Mouse (Mus musculus) neural tube, embryonic 13.5 days (tissue): ENCODE data around the gene Lims1. TPM values are rescaled to one million over a fixed set of nuclear protein-coding genes. Genes with fewer than 3 reads are reported as not detected.

Source experiments
- ATAC-seq: fragments of 200-750 bp; cut with Nextera tagmentation; 2 replicates; pipeline ENCODE4 v1.8.0; 2017; ENCODE audit warnings: low read depth, mild to moderate bottlenecking, moderate TSS enrichment, moderate library complexity
- H3K27ac ChIP-seq: fragments of 300-500 bp; sonication (generic); replicated peaks from 2 replicates; pipeline ENCODE4 v1.5.1; 2015; ENCODE audit warnings: moderate library complexity, mild to moderate bottlenecking, inconsistent platforms
- H3K27me3 ChIP-seq: fragments of 300-500 bp; sonication (generic); 2 replicates; pipeline ENCODE4 v1.6.1; 2015; ENCODE audit warnings: mild to moderate bottlenecking, inconsistent platforms
- H3K36me3 ChIP-seq: fragments of 300-500 bp; sonication (generic); 2 replicates; pipeline ENCODE4 v1.6.1; 2015; ENCODE audit warnings: mild to moderate bottlenecking, inconsistent platforms
- H3K4me1 ChIP-seq: fragments of 300-500 bp; sonication (generic); replicated peaks from 2 replicates; pipeline ENCODE4 v1.6.1; 2015; ENCODE audit warnings: inconsistent platforms
- H3K4me2 ChIP-seq: fragments of 300-500 bp; sonication (generic); 2 replicates; pipeline ENCODE4 v1.6.1; 2015; ENCODE audit warnings: inconsistent platforms, mild to moderate bottlenecking, moderate library complexity
- H3K4me3 ChIP-seq: fragments of 300-500 bp; sonication (generic); 2 replicates; pipeline ENCODE4 v1.5.1; 2015; ENCODE audit warnings: mild to moderate bottlenecking, inconsistent platforms
- H3K9ac ChIP-seq: fragments of 300-500 bp; sonication (generic); 2 replicates; pipeline ENCODE4 v1.6.1; 2015; ENCODE audit warnings: moderate library complexity, mild to moderate bottlenecking, inconsistent platforms
- H3K9me3 ChIP-seq: fragments of 300-500 bp; sonication (generic); 2 replicates; pipeline ENCODE4 v1.6.1; 2016; ENCODE audit warnings: inconsistent platforms
- WGBS: fragments of 180-500 bp; shearing (Covaris S2); methylation state at CpG from one replicate; pipeline ENCODE4 v1.1.7; 2015; 5-methylcytosine and 5-hydroxymethylcytosine counted together
- polyA plus RNA-seq: library from polyadenylated mRNA; unstranded; fragments of >200 nt; fragmentation: Nextera tagmentation; extraction: Ambion mirVana; gene quantifications from 2 replicates; pipeline ENCODE4 v1.2.1, GENCODE M21; 2015

Gene Lims1
- polyA plus RNA-seq, 1 experiment from 2014 or later: 72.2 TPM

DNA sequence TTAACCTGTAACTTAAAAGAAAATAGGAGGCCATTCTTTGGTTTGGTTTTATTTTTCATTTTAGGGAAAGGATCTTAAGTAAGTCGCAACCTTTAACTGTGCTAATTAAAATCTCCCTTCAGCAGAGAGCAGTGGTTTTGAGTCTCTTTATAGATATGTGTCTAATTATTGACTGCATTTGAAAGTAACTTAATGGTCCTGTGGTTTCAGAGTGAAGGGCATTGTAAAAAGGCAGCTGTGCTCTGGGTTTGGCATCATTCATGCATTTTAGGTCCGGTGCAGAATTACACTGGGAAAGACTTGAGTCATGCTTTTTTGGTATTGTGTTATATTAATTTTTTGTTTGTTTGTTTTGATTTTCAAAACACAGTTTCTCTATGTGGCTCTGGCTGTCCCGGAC is 29.1 kb downstream of the Lims1 start:
- Histone ChIP-seq H3K4me3 (no peak overlapping the region), H3K9ac (no peak overlapping the region), H3K27ac (no peak overlapping the region), H3K4me1 (no peaks in the 10 kb centered on the region; the same call in 1 of the 2 replicates), H3K36me3 (no peaks in the 10 kb centered on the region), H3K27me3 (no peaks in the 10 kb centered on the region), H3K4me2 (no peak overlapping the region), H3K9me3 (no peaks in the 10 kb centered on the region)
- ATAC-seq: no peak
- WGBS: 79% methylated on average over 3 of the region's 3 CpGs

DNA sequence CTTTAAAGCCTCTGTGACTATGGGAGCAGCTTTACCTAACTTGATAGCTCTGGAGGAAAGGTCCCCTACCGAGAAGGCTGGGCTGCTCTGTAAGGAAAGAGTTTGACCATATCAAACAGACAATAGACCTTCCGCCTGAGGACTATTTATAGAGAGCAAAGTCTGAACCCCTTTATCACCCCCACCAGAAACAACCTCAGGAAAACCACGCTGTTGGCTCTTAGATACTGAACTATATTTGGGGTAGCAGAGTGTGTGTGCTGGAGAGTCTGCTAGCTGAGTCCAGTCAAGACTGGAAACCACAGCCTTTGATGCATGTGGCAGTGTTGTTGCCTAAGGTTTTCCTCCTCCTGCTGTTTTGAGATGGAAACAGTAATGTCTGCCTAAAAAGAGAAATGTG is 31.3 kb downstream of the Lims1 start:
- Histone ChIP-seq H3K9ac (no peak overlapping the region), H3K27me3 (no peaks in the 10 kb centered on the region), H3K27ac (no peak overlapping the region), H3K4me3 (no peak overlapping the region), H3K4me1 (no peaks in the 10 kb centered on the region; the same call in 1 of the 2 replicates), H3K36me3 (no peaks in the 10 kb centered on the region), H3K9me3 (no peaks in the 10 kb centered on the region), H3K4me2 (no peak overlapping the region)
- ATAC-seq: no peak
- WGBS: 17% methylated on average over 3 of the region's 3 CpGs

DNA sequence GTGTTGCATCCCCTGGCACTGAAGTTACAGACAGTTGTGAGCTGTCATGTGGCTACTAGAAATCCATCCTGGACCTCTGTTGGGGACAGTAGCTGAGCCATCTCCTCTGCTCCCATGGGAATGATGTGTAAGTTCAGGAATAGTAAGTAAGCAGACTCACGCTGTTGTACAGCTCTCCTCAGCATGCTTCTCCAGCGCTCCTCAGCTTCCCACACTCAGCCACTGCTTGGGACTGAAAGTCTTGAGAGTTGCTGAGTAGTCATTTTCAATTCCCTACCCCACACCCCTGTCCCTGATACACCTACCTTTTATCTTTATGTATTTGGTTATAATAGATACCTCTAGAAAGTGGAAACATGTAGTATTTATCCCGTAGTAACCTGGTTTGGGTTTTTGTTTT is 33.2 kb downstream of the Lims1 start:
- no peak overlapping the region for H3K9ac ChIP-seq
- no peak overlapping the region for H3K4me2 ChIP-seq
- no peaks in the 10 kb centered on the region for H3K27me3 ChIP-seq
- no peaks in the 10 kb centered on the region for H3K9me3 ChIP-seq
- 94% methylated on average over 3 of the region's 3 CpGs for WGBS
- H3K36me3 ChIP-seq: 0 out of 2 replicates have a peak, but pooled peaks cover 4% of the 10 kb centered on the region
- no peak overlapping the region for H3K27ac ChIP-seq
- H3K4me1 ChIP-seq: no peaks in the 10 kb centered on the region
- H3K4me3 ChIP-seq: no peak overlapping the region
- no peak for ATAC-seq

DNA sequence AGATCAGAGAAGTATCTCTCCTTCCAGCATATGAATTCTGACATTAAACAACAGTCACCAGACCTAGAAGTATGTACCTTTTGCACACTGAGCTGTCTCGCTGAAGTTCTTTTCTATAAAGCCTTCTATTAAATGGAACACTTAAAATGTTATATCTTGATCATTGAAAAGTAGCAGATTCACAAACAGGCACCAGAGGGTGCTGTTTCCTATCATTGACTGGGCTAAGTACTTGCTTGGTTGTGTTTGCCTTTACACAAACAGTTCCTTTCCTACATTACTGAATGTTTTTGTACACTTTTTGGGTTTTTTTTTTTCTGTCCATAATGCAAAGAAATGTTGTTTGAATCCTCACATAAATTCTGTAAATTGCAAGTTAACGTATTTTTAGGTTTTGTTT is 35.9 kb downstream of the Lims1 start:
- 83% methylated on average over 2 of the region's 2 CpGs for WGBS
- H3K9ac ChIP-seq: no peak overlapping the region
- no peak overlapping the region for H3K27ac ChIP-seq
- H3K9me3 ChIP-seq: no peaks in the 10 kb centered on the region
- no peaks in the 10 kb centered on the region for H3K27me3 ChIP-seq
- H3K36me3 ChIP-seq: 0 out of 2 replicates have a peak, but pooled peaks cover 6% of the 10 kb centered on the region
- no peak for ATAC-seq
- no peak overlapping the region for H3K4me3 ChIP-seq
- H3K4me1 ChIP-seq: peaks cover 3% of the 10 kb centered on the region
- H3K4me2 ChIP-seq: no peak overlapping the region

DNA sequence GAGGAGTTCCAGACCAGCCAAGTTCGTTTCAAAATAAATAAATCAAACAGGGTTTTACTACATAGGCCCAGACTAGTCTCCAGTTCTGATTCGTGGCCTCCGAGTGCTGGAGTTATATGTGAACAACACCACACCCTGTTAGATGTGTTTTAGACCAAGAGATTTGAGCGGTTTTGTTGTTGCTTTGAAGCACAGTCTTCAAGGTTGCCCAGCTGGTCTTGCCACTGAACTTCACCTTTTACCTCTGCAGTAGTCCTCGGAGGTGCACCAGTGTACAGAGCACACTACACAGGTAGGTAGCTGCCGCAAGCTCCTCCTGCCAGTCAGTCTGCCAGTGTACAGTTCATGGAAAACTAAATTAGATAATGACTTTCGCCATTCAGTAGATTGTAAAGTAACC is 36.7 kb downstream of the Lims1 start:
- Histone ChIP-seq H3K27me3 (no peaks in the 10 kb centered on the region), H3K9me3 (no peaks in the 10 kb centered on the region), H3K4me3 (no peak overlapping the region), H3K36me3 (0 out of 2 replicates have a peak, but pooled peaks cover 6% of the 10 kb centered on the region), H3K27ac (no peak overlapping the region), H3K4me1 (peaks cover 10% of the 10 kb centered on the region), H3K4me2 (no peak overlapping the region), H3K9ac (no peak overlapping the region)
- ATAC-seq: no peak
- 88% methylated on average over 7 of the region's 7 CpGs for WGBS

DNA sequence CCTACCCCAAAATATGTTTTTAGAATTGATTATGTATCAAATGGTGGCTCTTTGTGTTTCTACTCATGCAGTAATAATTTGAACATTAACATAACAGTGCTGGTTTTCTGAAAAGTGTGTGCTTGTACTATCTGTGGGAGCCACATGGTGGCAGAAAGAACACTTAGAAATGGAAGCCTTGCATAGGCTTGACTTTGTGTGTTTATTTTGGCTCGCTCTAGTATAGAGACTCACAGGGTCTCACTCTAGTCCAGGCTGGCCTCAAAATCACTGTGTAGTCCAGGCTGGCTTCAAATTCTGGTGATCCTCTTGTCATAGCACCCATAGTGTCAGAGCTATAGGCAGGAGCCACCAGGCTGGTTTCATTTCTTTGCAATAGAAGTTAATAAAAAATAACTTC is 39.5 kb downstream of the Lims1 start:
- WGBS: 89% methylated on average over 1 of the region's 1 CpGs

DNA sequence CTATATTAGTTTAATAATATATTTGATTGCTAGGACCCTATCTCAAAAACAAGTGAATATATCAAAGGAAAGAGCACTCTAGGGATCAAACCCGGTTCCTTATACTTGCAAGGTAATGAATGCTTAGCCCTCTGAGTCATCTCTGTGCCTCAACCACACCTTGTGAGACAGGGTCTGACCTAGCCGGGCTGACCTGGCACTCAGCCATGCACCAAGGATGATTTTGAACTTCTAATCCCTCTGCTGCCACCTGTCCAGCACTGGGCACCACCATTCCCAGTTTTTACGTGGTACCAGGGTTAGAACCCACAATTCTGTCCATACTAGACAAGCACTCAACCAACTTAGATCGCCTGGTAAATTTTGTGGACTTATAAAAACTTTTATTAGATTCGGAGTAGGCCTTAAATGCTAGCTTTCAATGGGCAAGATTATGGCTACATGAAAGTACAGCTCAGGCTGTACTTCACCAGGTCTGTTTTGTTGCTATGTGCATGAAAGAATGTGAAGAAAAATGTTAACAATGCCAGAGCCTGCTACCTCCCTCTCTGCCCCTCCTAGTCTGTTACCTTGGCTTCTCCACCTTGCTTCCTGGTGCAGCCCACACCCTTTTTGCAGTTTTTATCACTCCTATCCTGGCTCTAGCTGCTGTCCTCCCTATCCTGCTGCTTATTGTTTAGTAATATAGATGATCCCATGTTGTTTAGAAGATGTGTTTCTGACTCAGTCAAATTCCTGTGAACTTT is 41.7 kb downstream of the Lims1 start:
- Histone ChIP-seq H3K36me3 (0 out of 2 replicates have a peak, but pooled peaks cover 6% of the 10 kb centered on the region), H3K9me3 (no peaks in the 10 kb centered on the region), H3K27ac (no peak overlapping the region), H3K4me1 (peaks cover 21% of the 10 kb centered on the region), H3K27me3 (no peaks in the 10 kb centered on the region), H3K4me2 (no peak overlapping the region), H3K4me3 (no peak overlapping the region), H3K9ac (no peak overlapping the region)
- no peak for ATAC-seq
- 90% methylated on average over 5 of the region's 5 CpGs for WGBS

More for the DNA sequence above, 39.5 kb downstream of the Lims1 start:
- ATAC-seq: no peak
- H3K27me3 ChIP-seq: no peaks in the 10 kb centered on the region
- no peak overlapping the region for H3K4me2 ChIP-seq
- H3K9ac ChIP-seq: no peak overlapping the region
- H3K36me3 ChIP-seq: 0 out of 2 replicates have a peak, but pooled peaks cover 6% of the 10 kb centered on the region
- H3K27ac ChIP-seq: no peak overlapping the region
- H3K4me3 ChIP-seq: no peak overlapping the region
- H3K4me1 ChIP-seq: peaks cover 13% of the 10 kb centered on the region
- H3K9me3 ChIP-seq: no peaks in the 10 kb centered on the region

DNA sequence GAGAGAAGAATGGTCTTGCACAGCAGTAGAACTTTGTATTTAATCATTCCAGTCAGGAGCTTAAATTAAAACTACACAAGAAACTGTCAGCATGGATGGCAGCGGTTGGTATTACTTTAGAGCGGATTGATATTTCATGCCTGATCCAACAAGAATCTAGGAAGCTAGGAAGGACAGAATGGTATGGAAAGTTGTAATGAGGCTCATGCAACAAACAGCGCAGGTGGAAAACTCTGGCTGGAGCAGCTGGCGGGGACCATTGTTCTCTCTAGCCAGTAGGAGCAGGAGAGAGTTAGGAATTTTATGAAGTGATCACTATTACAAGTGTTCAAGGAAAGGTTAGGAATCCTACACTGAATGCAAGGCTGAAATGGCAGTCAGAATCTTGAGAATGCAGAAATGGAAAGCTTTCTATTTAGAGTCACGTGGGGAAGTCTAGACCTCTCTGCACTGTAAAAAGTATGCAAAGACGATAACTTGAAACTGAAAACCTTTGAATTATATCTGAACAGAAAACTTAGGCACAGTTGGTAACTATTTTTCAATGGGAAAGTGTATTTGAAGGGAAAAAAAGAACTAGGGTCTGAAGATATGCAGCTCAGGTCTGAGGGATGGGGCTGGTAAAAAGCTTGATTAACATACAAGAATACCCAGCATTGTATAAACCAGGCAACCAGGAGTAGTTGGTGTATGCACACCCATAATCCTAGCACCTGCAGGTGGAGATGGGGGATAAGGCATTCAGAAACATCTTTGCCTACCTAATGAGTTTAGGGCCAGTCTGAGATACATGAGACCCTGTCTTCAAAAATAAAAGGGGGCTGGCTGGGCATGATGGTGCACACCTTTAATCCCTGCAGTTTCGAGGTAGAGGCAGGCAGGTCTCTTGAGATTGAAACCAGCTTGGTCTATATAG is 45.8 kb downstream of the Lims1 start:
- Histone ChIP-seq H3K36me3 (no peaks in the 10 kb centered on the region), H3K4me3 (no peak overlapping the region), H3K27me3 (no peaks in the 10 kb centered on the region), H3K9ac (no peak overlapping the region), H3K4me2 (no peak overlapping the region), H3K4me1 (peaks cover 43% of the 10 kb centered on the region), H3K9me3 (no peaks in the 10 kb centered on the region), H3K27ac (no peak overlapping the region)
- 86% methylated on average over 7 of the region's 7 CpGs for WGBS
- no peak for ATAC-seq

DNA sequence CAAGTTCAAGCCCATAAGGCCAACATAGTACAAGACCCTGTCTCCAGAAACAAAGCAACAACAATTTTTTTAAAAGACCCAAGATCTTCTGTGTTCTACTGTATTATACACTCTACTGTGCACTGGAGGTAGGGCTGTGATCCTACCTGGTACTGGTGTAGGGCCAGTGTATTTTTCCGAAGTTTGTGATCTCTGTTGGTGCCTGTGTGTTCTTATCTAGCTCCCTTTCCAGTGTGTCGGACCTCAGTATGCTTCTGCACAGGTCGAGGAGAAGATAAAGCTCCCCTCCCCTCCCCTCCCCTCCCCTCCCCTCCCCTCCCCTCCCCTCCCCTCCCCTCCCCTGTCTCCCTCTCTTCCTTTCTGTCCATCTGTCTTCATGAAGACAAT is 46.4 kb downstream of the Lims1 start:
- H3K9me3 ChIP-seq: no peaks in the 10 kb centered on the region
- no peak overlapping the region for H3K27ac ChIP-seq
- H3K9ac ChIP-seq: no peak overlapping the region
- no peak overlapping the region for H3K4me2 ChIP-seq
- no peaks in the 10 kb centered on the region for H3K27me3 ChIP-seq
- 47% methylated on average over 3 of the region's 3 CpGs for WGBS
- no peak overlapping the region for H3K4me3 ChIP-seq
- peaks cover 37% of the 10 kb centered on the region for H3K4me1 ChIP-seq
- no peak for ATAC-seq
- H3K36me3 ChIP-seq: no peaks in the 10 kb centered on the region

DNA sequence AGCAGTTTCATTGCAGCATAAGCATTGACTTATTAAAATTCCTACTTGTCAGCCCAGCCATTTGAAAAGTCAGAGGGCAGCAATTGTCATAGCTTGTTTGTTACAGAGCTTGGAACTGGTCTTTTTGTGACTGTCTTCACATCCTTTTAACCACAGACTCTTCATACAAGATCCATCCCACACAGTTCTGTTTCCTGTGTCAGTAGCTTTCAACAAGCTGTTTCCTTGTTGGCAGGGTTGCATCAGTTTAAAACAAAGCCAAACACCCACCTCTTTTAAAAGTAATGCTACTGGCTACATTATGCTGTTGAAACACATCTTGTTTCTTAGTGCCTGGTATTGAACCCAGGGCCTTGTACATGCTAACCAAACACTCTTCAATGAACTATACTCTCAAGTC is 46.9 kb downstream of the Lims1 start:
- Histone ChIP-seq H3K4me1 (peaks cover 33% of the 10 kb centered on the region), H3K27ac (no peak overlapping the region), H3K9ac (no peak overlapping the region), H3K36me3 (no peaks in the 10 kb centered on the region), H3K4me2 (no peak overlapping the region), H3K4me3 (no peak overlapping the region), H3K27me3 (no peaks in the 10 kb centered on the region), H3K9me3 (no peaks in the 10 kb centered on the region)
- ATAC-seq: no peak

DNA sequence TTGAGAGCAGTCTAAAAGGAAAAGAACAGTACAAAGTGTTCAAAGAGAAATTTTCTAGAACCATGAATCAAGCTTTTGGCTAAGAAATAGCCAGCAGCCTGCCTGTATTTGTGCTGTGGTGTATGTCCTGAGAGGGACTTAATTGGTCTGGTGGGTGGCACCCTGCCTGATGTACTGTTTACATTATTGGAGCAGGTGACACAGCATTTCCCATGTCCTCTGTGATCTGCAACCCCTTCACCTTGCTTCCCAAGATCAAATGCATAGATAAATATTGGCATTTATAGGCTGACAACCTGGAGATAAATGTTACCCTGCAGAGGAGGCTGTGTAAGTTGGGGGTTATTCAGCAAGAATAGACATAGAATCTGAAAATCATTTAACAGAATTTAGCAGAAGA is 47.3 kb downstream of the Lims1 start:
- Histone ChIP-seq H3K36me3 (no peaks in the 10 kb centered on the region), H3K27me3 (no peaks in the 10 kb centered on the region), H3K9me3 (no peaks in the 10 kb centered on the region), H3K9ac (no peak overlapping the region), H3K27ac (no peak overlapping the region), H3K4me2 (no peak overlapping the region), H3K4me3 (no peak overlapping the region), H3K4me1 (peaks cover 32% of the 10 kb centered on the region)
- no peak for ATAC-seq

DNA sequence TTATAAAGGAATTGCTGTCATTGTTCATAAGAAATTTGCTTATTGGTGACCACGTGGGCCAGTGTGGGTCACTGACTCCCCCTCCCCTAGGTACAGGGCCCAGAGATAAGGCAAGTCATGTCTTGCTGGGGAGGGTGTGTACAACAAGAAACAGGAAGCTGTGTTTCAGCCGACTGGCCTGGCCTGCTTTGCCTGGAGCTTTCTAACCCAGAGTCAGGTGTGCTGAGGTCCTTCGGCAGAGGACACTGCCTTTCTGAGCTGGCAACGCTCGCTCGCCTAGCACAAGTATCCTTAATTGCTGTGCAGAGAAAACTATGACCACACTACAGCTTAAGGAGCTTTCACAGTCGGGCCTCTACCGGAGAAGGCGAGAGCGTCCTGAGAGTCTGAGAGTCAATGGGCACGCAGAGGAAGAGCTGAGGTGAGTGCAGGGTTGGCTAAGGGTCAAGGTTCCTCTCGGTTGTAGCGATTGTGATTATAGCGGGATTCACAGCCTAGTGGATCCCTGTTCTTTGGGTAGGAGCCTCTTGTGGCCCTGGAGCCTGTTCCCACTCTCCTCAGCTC is 48.1 kb downstream of the Lims1 start:
- no peak overlapping the region for H3K4me2 ChIP-seq
- H3K4me3 ChIP-seq: no peak overlapping the region
- 52% methylated on average over 14 of the region's 14 CpGs for WGBS
- H3K27me3 ChIP-seq: no peaks in the 10 kb centered on the region
- H3K36me3 ChIP-seq: no peaks in the 10 kb centered on the region
- H3K9ac ChIP-seq: no peak overlapping the region
- no peaks in the 10 kb centered on the region for H3K9me3 ChIP-seq
- H3K4me1 ChIP-seq: peaks cover 32% of the 10 kb centered on the region
- no peak overlapping the region; the same call in 1 of the 2 replicates for H3K27ac ChIP-seq
- ATAC-seq: peak; percentile 47; the same call in 1 of the 2 replicates
